Mouse (Mus musculus) adrenal gland, postnatal 25 days (tissue): ENCODE results near the gene Gm47841. TPM values are rescaled to one million over a fixed set of nuclear protein-coding genes. Genes with fewer than 3 reads are reported as not detected.

Experiments used
- DNase-seq: peaks from one replicate; pipeline ENCODE4 v3.0.0; 2021; ENCODE audit warnings: mixed read lengths
- total RNA-seq: library from RNA; stranded (reverse); gene quantifications from 2 replicates; pipeline ENCODE4 v1.2.3, GENCODE M21; 2021

Gm47841 gene
- total RNA-seq, 1 experiment from 2014 or later, result not detected

DNA sequence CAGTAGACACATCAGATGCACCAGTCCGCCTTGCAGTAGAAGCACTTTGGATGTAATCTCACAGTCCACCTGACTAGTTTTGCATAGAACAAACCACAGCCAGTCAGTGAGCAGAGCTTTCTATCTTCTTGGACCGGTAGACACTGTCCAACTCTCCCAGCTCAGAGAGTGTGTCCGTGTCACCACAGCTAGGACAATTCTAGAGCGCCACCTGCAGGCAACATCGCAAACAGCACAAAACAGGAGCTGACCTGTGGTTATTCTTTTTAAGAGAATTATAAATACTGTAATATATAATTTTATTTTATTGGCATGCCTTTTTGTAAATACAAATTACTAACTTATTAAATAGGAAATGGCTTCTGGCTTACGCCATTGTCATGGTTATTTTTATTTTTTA is 4.6 kb downstream of the Gm47841 start:
- DNase-seq, result peak; percentile 69

DNA sequence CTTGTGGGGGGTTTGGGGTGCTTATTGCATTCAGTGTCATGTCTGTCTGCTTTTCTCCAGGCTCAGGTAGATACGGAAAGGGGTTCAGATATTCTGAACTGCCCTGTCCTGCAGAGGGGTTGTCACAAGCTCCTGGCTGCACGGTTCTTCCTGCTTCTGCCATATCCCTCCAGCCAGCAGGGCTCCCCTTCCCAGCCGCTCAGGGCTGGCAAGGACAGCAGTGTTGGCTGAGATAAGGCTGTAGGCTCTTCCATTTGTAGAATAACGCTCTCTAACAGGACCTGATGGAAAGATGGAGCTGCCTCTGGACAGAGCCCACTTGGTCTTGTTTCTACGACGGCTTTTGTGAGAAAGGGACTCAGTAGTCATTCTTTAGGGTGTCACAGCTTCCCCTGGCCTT is 5.2 kb downstream of the Gm47841 start:
- no peak for DNase-seq

DNA sequence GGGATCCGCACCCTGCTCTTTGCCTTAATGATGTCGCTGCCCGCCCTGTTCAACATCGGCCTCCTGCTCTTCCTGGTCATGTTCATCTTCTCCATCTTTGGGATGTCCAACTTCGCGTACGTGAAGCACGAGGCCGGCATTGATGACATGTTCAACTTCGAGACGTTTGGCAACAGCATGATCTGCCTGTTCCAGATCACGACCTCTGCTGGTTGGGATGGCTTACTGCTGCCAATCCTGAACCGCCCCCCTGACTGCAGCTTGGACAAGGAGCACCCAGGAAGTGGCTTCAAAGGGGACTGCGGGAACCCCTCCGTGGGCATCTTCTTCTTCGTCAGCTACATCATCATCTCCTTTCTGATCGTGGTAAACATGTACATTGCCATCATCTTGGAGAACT is 7.5 kb downstream of the Gm47841 start:
- DNase-seq, result no peak

DNA sequence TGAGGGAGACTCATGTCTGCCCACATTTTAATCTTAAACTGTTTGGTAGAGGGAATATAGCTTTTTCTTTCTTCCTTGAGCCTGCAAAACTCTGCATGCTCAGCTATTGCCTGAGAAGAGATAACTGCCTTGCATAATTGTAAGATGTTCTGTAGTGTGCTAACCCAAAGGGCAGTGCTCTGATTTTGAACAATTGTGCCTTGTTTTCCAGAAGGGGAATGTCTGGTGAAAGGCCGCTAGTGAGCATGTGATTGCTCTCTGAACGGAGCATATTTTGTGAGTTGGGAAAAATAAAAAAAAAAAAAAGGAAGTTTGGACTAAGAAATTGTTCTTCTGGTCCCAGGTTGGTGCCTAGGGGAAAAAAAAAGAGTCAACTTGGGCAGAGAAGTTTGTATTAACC is 18.2 kb downstream of the Gm47841 start:
- DNase-seq, result no peak

DNA sequence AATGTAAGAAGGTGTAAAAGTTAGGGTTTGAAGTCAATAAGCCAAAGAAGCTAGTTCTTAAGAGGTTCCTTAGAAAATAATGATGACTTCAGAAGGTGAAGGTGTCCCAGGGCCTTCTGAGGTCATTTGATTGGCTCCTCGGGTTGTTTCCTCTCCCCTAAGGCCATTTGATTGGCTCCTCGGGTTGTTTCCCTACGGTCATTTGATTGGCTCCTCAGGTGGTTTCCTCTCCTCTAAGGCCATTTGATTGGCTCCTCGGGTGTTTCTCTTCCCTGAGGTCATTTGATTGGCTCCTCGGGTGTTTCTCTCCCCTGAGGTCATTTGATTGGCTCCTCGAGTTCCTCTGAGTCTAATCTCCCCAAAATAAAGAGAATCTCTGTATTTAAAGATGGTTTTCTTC is 35.8 kb downstream of the Gm47841 start:
- DNase-seq, result no peak

DNA sequence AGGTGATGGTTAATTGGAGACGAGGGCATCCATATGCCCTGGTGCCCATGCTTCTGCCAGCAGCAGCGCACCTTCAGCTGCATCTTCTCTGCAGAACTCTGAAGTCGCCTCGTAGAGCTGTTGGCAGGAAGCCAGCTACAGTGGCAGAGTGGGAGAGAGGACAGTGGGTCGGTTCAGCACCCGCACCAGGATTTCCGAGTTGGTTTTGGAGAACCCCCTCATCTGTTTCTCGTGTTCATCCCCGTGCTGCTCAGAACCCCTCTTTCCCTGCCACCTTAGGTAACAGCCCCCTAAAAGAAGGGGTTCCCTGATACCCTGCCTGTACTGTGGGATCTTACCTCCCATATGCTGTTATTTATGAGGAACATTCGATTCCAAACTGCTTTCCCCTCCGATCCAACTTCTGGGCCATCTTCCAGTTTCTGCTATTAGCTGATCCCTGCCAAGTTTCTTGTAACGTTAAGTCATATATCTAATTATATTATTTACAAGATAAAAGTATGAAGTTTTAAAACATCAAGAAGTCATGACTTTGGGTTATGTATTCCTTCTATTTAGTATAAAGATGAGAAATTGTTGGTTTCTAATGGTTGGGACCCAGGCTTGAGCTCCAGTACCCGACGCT is 38.7 kb downstream of the Gm47841 start:
- DNase-seq, result no peak

DNA sequence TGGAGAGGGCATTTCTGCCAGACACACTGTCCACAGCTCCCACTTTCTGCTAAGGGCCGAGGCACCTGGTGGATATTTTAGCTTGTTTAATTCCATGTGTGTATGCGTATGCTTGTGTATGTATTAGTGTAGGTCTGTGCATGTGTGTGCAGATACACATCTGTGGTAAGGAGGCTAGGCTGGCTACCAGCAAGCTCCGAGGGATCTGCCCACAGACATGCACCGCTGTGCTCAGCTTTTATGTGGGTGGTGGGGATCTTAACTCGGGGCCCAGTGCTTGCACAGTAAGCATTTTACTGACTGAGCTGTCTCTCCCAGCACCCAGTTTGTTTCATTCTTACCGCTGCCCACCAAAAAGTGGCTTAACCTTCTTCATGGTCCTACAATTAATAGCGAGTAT is 40.0 kb downstream of the Gm47841 start:
- no peak for DNase-seq

DNA sequence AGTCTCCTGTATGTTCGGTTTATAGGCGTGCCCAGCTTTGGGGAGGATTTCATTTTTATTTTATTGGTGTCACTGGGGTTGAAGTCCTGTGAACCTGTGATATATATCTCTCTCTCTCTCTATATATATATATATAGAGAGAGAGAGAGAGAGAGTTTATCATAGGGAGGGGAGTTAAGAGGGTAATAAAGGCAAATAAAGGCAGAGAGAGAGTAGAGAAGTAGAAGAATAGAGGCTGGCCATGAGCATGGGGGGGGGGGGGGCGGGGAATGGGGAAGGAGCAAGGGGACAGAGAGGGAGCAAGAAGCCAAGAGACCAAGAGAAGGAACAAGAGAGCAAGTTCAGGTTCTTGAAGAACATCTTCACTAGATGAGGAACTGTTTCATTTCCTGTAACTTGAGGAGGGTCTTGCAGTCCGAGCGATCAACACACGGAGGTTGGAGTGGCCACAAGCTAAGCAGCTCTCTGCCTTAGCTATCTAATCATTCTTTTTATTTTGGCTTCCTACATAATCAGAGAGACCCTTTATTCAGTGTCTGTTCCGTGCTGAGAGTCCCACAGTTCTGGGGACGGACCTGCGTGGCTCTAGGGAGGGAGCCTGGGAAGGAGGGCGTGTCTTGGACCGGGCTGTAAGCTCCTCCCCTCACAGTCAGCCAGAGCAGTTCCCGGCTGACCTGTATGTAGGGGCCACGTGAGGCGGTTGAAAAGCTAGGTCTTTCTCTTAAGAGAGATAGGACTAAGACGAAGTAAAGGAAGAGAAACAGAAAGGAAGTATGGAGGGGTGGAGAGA is 40.8 kb downstream of the Gm47841 start:
- DNase-seq, result peak; percentile 61

DNA sequence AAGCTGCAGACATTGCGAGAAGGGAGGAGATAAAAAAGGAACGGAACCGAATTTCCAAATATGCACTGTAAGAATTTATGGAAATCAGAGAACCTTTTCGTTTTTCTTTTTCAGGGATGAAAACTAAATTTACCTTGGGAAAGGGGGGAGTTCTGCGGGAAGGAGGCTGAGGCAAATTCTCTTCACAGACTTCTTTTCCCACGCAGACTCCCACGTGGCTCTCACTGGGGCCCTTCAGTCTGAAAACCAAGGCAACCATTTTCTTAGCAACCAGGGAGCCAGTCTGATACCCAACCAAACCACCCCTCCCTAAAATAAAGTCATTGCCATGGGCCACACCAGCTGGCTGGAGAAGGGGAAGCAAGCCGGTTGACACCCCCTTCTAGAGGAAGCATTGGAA is 41.5 kb downstream of the Gm47841 start:
- no peak for DNase-seq

DNA sequence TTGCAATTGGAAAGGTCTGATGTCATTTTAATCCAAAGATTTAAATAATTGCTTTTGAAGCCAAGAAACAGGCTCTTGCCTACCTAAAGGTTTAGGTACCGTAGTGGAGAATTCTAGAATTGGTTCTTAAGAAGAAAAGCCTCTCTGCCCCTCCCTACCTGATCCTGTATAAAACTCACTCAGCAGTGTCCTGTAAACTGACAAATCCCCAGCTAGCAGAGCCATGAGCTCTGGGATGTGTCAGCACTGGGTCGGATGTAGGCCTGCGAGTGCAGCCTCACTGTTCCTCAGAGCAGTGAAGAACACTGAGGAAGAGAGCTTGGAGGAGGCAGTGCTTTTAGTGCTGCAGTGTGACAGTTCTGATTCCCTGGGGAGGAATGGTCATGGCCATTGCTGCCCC is 42.7 kb downstream of the Gm47841 start:
- no peak for DNase-seq

DNA sequence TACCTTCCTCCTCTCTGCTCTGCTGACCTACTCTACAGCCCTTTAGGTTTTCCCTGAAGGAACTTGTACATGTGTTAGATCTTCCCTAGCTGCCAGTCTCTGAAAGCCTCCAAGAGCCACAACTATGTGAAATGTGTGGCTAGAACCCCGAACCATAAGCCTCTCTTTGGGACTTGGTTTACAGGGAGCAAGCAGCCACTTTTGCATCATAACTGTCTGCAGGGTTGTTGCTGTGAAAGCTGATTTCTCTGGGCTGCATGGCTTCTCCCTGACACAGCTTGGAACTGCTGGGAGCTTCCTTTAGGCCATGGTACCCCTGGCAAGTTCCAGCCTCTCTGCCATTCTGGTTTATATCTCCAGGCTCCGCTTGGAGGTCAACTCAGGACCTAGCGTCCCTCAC is 44.7 kb downstream of the Gm47841 start:
- DNase-seq, result no peak

DNA sequence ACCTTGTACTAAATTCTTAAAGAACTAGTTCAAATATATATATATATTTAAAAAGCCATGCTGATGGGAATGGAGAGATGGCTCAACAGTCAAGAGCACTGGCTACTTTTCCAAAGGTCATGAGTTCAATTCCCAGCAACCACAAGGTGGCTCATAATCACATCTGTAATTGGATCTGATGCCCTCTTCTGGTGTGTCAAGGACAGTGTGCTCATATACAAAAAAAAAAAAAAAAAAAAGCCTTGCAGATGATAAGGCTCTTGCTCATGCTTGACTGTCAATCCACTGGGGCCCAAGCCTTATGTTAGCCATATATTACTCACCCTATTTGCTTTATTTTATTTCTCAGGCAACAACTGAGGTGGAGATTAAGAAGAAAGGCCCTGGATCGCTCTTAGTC is 45.5 kb downstream of the Gm47841 start:
- no peak for DNase-seq

DNA sequence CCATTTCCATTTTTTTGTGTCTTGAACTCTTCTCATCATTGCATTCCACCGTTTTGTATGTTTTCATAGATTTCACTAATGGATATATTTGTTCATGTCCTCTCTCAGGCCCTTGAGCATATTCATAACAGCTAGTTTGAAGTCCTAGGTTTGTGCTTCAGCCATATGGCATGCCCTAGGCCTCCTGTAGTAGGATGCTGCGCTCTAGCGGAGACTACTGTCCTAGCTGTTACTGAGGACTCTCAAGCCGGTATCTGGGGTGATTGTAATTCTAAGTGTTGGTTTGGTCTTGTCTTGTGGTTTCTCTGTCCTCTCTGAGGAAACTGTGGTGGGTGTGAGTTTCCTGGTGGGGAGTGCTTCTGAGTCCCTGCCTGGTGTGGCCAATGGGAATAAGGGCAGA is 50.1 kb downstream of the Gm47841 start:
- peak; percentile 18 for DNase-seq

Other genes with a start within 250 kb of the Gm47841 start
- gene Scn8a, start 177.5 kb downstream of the Gm47841 start, total RNA-seq, result 4.4 and 4.8 TPM in 2 replicates
- gene Fignl2, start 31.2 kb upstream of the Gm47841 start, total RNA-seq, result 9.0 and 10.2 TPM in 2 replicates
- 0.62 and 0.64 TPM in 2 replicates for gene Ankrd33, start 68.4 kb upstream of the Gm47841 start, total RNA-seq
- 11.1 and 15.5 TPM in 2 replicates for gene Acvrl1, start 81.1 kb upstream of the Gm47841 start, total RNA-seq
- gene Acvr1b, start 126.7 kb upstream of the Gm47841 start, total RNA-seq, result 9.0 and 11.2 TPM in 2 replicates
- gene Grasp, start 176.8 kb upstream of the Gm47841 start, total RNA-seq, result 9.8 and 16.3 TPM in 2 replicates
- 98.7 and 131 TPM in 2 replicates for gene Nr4a1, start 206.9 kb upstream of the Gm47841 start, total RNA-seq
- 40.6 and 44.5 TPM in 2 replicates for gene Atg101, start 236.9 kb upstream of the Gm47841 start, total RNA-seq
- gene 6030408B16Rik, start 245.8 kb upstream of the Gm47841 start, total RNA-seq, result 0.27 TPM in 1 of 2 replicates, not detected in the other